Mouse (Mus musculus) gastrocnemius, adult 2 months (tissue): ENCODE data around the gene Cct6b. TPM values are rescaled to one million over a fixed set of nuclear protein-coding genes. Genes with fewer than 3 reads are reported as not detected.
A peak's percentile ranks its signal among the peaks of the same experiment; 100 is the strongest.
"Not testable (repeated sequence)": the region's sequence is repeated elsewhere in the genome, so short reads cannot be mapped to it uniquely, and the experiment has no call there.

Experiments used
- DNase-seq: peaks from one replicate; pipeline ENCODE4 v3.0.0; 2022
- H3K27ac ChIP-seq: fragments of 200-600 bp; 2 replicates; pipeline ENCODE4 v1.8.1; 2022; ENCODE audit warnings: mild to moderate bottlenecking
- H3K4me3 ChIP-seq: fragments of 200-600 bp; 2 replicates; pipeline ENCODE4 v1.8.1; 2022; ENCODE audit warnings: mild to moderate bottlenecking, moderate library complexity
- CTCF ChIP-seq: fragments of 200-600 bp; IDR thresholded peaks from 2 replicates; pipeline ENCODE4 v1.8.1; 2022; ENCODE audit warnings: antibody characterized with exemption, mild to moderate bottlenecking, moderate library complexity
- intact Hi-C: fragments of 180-260 bp; cut with DNase I; formaldehyde crosslinking; loops from one replicate; pipeline ENCODE4 v1.15.1; 2025
- total RNA-seq, 2 experiments: library from RNA; stranded (reverse); gene quantifications; 2 replicates each; pipeline ENCODE4 v1.2.3; 2021

Gene Cct6b
- total RNA-seq, 2 experiments from 2014 or later, result 0.18 to 0.20 TPM

GRCm38 (mm10) chr11:82752349-82753115 is 11.6 kb downstream of the Cct6b start:
- H3K27ac ChIP-seq, result no peak overlapping the region

GRCm38 (mm10) chr11:82746857-82747366 is 17.2 kb downstream of the Cct6b start:
- intact Hi-C loops, result loop anchor here (1.0 kb wide), 1 partner anchor 143 kb away; the partner anchor contains the start of gene Rad51d
- no peak for TF ChIP-seq CTCF
- peak overlapping the region; percentile 64 for H3K4me3 ChIP-seq
- peak; percentile 24 for DNase-seq
- H3K27ac ChIP-seq, result peak overlapping the region; percentile 72

More at GRCm38 (mm10) chr11:82752349-82753115, 11.6 kb downstream of the Cct6b start:
- no peak for DNase-seq
- H3K4me3 ChIP-seq, result no peak overlapping the region
- intact Hi-C loops, result no loop called here
- TF ChIP-seq CTCF, result no peak

GRCm38 (mm10) chr11:82746138-82746537 is 18.0 kb downstream of the Cct6b start:
- Histone ChIP-seq H3K4me3 (no peak overlapping the region), H3K27ac (no peak overlapping the region)
- intact Hi-C loops, result loop anchor here (1.0 kb wide), 1 partner anchor 144 kb away; the partner anchor contains the start of gene Rad51d
- DNase-seq, result peak; percentile 41
- TF ChIP-seq CTCF, result peak; percentile 73

- Histone ChIP-seq H3K4me3 (no peak overlapping the region), H3K27ac (no peak overlapping the region)
- no peak for DNase-seq
- no peak for TF ChIP-seq CTCF
- intact Hi-C loops, result no loop called here
Observed at GRCm38 (mm10) chr11:82739006-82739405, 25.1 kb downstream of the Cct6b start.

DNA sequence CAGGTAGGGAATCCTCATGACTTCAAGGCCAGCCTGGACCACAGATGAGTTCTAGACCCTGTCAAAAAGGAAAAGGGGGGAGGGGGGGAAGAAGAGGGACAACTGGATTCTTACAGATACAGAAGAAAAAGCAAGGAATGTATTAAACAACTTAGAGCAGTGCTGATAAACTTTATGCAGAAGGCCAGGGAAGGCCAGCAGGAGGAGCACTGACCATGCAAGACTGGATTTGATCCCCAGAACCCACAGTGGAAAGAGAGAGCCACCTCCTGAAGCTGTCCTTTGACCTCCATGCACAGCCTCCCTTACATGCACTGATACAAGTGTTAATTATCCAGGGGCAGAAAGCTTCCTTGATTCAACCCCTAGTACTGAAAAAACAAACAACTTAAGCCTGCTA is 29.9 kb downstream of the Cct6b start:
- intact Hi-C loops, result no loop called here
- Histone ChIP-seq H3K27ac (no peak overlapping the region), H3K4me3 (no peak overlapping the region)
- peak; percentile 17; the same call in 1 of the 2 replicates for TF ChIP-seq CTCF
- DNase-seq, result no peak

DNA sequence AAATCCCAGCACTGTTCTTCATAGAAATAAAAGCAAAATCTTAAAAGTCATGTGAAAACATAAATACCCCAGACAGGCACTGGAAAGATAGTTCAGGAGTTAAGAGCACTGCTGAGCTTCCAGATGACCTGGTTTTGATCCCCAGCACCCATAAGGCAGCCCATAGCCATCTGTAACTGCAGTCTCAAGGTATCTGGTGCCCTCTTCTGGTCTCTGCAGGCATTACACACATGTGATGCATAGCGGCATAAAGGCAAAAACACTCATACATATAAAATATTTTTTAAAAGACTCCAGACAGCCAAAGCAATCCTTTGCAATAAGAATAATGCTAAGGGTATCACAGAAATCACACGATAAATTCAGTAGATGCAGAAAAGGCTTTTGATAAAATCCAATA is 37.3 kb downstream of the Cct6b start:
- intact Hi-C loops, result no loop called here
- H3K27ac ChIP-seq, result no peak overlapping the region
- 0 out of 2 replicates have a peak, but pooled peaks have one; percentile 14 for TF ChIP-seq CTCF
- DNase-seq, result no peak
- no peak overlapping the region for H3K4me3 ChIP-seq

GRCm38 (mm10) chr11:82719294-82719693 is 44.8 kb downstream of the Cct6b start:
- no peak overlapping the region for H3K4me3 ChIP-seq
- TF ChIP-seq CTCF, result no peak
- no peak overlapping the region for H3K27ac ChIP-seq
- DNase-seq, result no peak
- intact Hi-C loops, result no loop called here

DNA sequence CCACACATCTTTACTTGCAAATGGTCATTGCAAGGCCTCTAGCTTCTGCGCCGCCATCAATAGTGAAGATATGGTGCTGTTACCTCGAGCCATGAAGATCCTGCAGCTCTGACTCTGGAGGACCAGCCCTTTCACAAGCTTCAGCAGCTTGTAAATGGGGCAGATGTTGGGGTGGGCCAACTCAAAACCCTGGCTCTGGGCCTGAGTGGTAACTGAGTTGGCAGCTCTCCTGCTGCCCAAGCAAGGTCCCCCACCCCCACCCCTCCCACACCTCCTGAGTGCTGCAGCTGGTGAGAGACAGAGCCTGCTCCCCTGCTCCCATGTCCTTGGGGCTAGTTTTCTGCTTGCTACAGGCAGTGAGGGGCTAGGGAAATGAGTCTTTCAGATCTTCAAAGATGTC is 51.4 kb downstream of the Cct6b start:
- Histone ChIP-seq H3K4me3 (no peak overlapping the region), H3K27ac (no peak overlapping the region)
- no peak for DNase-seq
- no peak for TF ChIP-seq CTCF
- intact Hi-C loops, result no loop called here

DNA sequence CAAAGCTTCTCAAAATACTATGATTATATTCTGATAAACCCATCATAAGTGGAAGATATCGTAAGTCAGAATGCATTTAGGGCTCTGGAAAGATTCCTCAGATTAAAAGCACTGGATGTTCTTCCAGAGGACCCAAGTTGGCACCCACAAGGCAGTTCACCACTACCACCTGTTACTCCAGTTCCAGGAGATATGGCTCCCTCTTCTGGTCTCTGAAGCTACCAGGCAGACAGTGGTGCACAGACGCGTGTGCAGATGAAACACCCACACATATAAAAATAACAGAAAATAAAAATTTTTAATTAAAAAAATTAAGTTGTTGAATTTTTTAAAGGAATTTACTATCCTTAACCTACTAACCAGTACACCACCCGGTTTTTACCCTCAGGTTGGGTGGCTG is 55.2 kb downstream of the Cct6b start:
- Histone ChIP-seq H3K27ac (no peak overlapping the region), H3K4me3 (no peak overlapping the region)
- intact Hi-C loops, result no loop called here
- DNase-seq, result no peak
- peak; percentile 2; the same call in 1 of the 2 replicates for TF ChIP-seq CTCF

GRCm38 (mm10) chr11:82705082-82705481 is 59.0 kb downstream of the Cct6b start:
- DNase-seq, result no peak
- H3K27ac ChIP-seq, result no peak overlapping the region
- TF ChIP-seq CTCF, result no peak
- no peak overlapping the region for H3K4me3 ChIP-seq
- intact Hi-C loops, result no loop called here

GRCm38 (mm10) chr11:82699865-82700410 is 64.2 kb downstream of the Cct6b start:
- no peak overlapping the region for H3K4me3 ChIP-seq
- H3K27ac ChIP-seq, result no peak overlapping the region
- intact Hi-C loops, result no loop called here
- no peak for TF ChIP-seq CTCF
- no peak for DNase-seq

- no peak overlapping the region for H3K4me3 ChIP-seq
- intact Hi-C loops, result no loop called here
- no peak for TF ChIP-seq CTCF
- no peak overlapping the region for H3K27ac ChIP-seq
- no peak for DNase-seq
Observed at GRCm38 (mm10) chr11:82695930-82696329, 68.2 kb downstream of the Cct6b start.

DNA sequence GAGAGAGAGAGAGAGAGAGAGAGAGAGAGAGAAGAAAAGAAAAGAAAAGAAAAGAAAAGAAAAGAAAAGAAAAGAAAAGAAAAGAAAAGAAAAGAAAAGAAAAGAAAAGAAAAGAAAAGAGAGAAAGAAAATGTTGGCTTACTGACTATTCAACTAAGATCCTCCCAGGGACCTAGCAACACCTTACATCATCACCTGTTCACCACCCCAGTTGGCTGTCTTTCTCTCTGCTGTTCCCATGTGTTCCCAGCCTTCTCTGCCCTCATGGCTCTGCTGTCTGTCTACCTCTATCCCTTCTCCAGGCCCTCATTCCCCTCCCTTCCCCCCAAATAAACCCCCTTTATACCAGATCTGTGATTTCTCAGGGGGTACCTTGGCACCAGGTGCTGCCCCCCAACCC is 69.2 kb downstream of the Cct6b start:
- intact Hi-C loops, DNase-seq, H3K27ac ChIP-seq, H3K4me3 ChIP-seq: not testable (repeated sequence)
